Mouse (Mus musculus) macrophage (primary cell): ENCODE data around the gene Cars2. TPM values are rescaled to one million over a fixed set of nuclear protein-coding genes. Genes with fewer than 3 reads are reported as not detected.
"Not testable (repeated sequence)": the region's sequence is repeated elsewhere in the genome, so short reads cannot be mapped to it uniquely, and the experiment has no call there.

ENCODE experiments used
- H3K27ac ChIP-seq: fragments of 350-480 bp; formaldehyde crosslinking; 2 replicates; pipeline ENCODE4 v1.9.0; 2021
- H3K36me3 ChIP-seq: fragments of 350-480 bp; formaldehyde crosslinking; 2 replicates; pipeline ENCODE4 v1.9.0; 2021; ENCODE audit errors: inconsistent target
- H3K4me3 ChIP-seq: fragments of 350-480 bp; formaldehyde crosslinking; 2 replicates; pipeline ENCODE4 v1.9.0; 2021; ENCODE audit errors: inconsistent target
- H3K79me2 ChIP-seq: fragments of 350-480 bp; formaldehyde crosslinking; 2 replicates; pipeline ENCODE4 v1.9.0; 2021; ENCODE audit errors: inconsistent target
- WGBS: methylation state at CpG from one replicate; pipeline ENCODE4 v1.1.7; 2026; ENCODE audit warnings: inconsistent platforms; ENCODE audit not compliant: missing documents; 5-methylcytosine and 5-hydroxymethylcytosine counted together
- polyA plus RNA-seq: library from polyadenylated mRNA; stranded (reverse); fragments of 250-400 nt; gene quantifications from 3 replicates; pipeline ENCODE4 v1.2.4, GENCODE M21; 2018; ENCODE audit warnings: inconsistent platforms

Gene Cars2
- polyA plus RNA-seq, 1 experiment from 2014 or later = 9.9 TPM

GRCm38 (mm10) chr8:11508880-11509279, 41.7 kb downstream of the Cars2 start:
- no peak overlapping the region for H3K4me3 ChIP-seq
- WGBS = 96% methylated on average over 10 of the region's 10 CpGs
- no peaks in the 10 kb centered on the region for H3K79me2 ChIP-seq
- no peak overlapping the region for H3K27ac ChIP-seq
- peaks cover 93% of the 10 kb centered on the region for H3K36me3 ChIP-seq

GRCm38 (mm10) chr8:11506802-11507201, 43.8 kb downstream of the Cars2 start:
- WGBS = 59% methylated on average over 6 of the region's 6 CpGs
- peaks cover 10% of the 10 kb centered on the region for H3K79me2 ChIP-seq
- H3K4me3 ChIP-seq = no peak overlapping the region
- H3K36me3 ChIP-seq = peaks cover 88% of the 10 kb centered on the region
- no peak overlapping the region for H3K27ac ChIP-seq

GRCm38 (mm10) chr8:11506074-11506473, 44.5 kb downstream of the Cars2 start:
- no peak overlapping the region for H3K4me3 ChIP-seq
- H3K79me2 ChIP-seq = peaks cover 18% of the 10 kb centered on the region
- H3K36me3 ChIP-seq = peaks cover 81% of the 10 kb centered on the region
- H3K27ac ChIP-seq = no peak overlapping the region
- WGBS = 96% methylated on average over 14 of the region's 14 CpGs

GRCm38 (mm10) chr8:11503476-11504232, 46.9 kb downstream of the Cars2 start:
- peaks cover 57% of the 10 kb centered on the region for H3K36me3 ChIP-seq
- H3K27ac ChIP-seq = no peak overlapping the region
- H3K79me2 ChIP-seq = peaks cover 42% of the 10 kb centered on the region
- H3K4me3 ChIP-seq = no peak overlapping the region
- WGBS = 84% methylated on average over 13 of the region's 13 CpGs

- Histone ChIP-seq H3K27ac (no peak overlapping the region), H3K36me3 (peaks cover 17% of the 10 kb centered on the region), H3K79me2 (peaks cover 53% of the 10 kb centered on the region), H3K4me3 (peak overlapping the region; percentile 82; the same call in 1 of the 2 replicates)
- 78% methylated on average over 4 of the region's 4 CpGs for WGBS
Observed at GRCm38 (mm10) chr8:11498786-11499485, 51.6 kb downstream of the Cars2 start.

- WGBS = 80% methylated on average over 12 of the region's 12 CpGs
- Histone ChIP-seq H3K79me2 (peaks cover 53% of the 10 kb centered on the region), H3K36me3 (peaks cover 10% of the 10 kb centered on the region), H3K27ac (no peak overlapping the region), H3K4me3 (peak overlapping the region; percentile 82)
Observed at GRCm38 (mm10) chr8:11498281-11498680, 52.3 kb downstream of the Cars2 start.

- 4% methylated on average over 73 of the region's 73 CpGs for WGBS
- peak within 1 kb of the TSS; percentile 82 for H3K4me3 ChIP-seq
- H3K36me3 ChIP-seq = 0 out of 2 replicates have a peak, but pooled peaks cover 2% of the 10 kb centered on the region
- peak within 1 kb of the TSS; percentile 29 for H3K27ac ChIP-seq
- H3K79me2 ChIP-seq = peaks cover 47% of the 10 kb centered on the region
Observed at GRCm38 (mm10) chr8:11497017-11497990, 53.3 kb downstream of the Cars2 start, which contains the start of gene Naxd. Naxd (plus strand) TSS chr8:11497506.

GRCm38 (mm10) chr8:11492340-11492739, 58.2 kb downstream of the Cars2 start:
- H3K79me2 ChIP-seq, H3K27ac ChIP-seq, H3K4me3 ChIP-seq, H3K36me3 ChIP-seq: not testable (repeated sequence)
- 100% methylated on average over 2 of the region's 2 CpGs for WGBS

GRCm38 (mm10) chr8:11487229-11487628, 63.4 kb downstream of the Cars2 start:
- Histone ChIP-seq H3K27ac (no peak overlapping the region), H3K36me3 (no peaks in the 10 kb centered on the region), H3K79me2 (no peaks in the 10 kb centered on the region), H3K4me3 (no peak overlapping the region)
- WGBS = 38% methylated on average over 4 of the region's 4 CpGs

- Histone ChIP-seq H3K4me3 (no peak overlapping the region), H3K36me3 (no peaks in the 10 kb centered on the region), H3K27ac (no peak overlapping the region), H3K79me2 (no peaks in the 10 kb centered on the region)
- 18% methylated on average over 7 of the region's 7 CpGs for WGBS
Observed at GRCm38 (mm10) chr8:11486142-11486541, 64.4 kb downstream of the Cars2 start.

- H3K79me2 ChIP-seq = peaks cover 8% of the 10 kb centered on the region; the same call in 1 of the 2 replicates
- H3K27ac ChIP-seq = no peak overlapping the region
- no peaks in the 10 kb centered on the region for H3K36me3 ChIP-seq
- WGBS = 72% methylated on average over 2 of the region's 3 CpGs
- H3K4me3 ChIP-seq = no peak overlapping the region
Observed at GRCm38 (mm10) chr8:11482537-11482936, 68.0 kb downstream of the Cars2 start.

GRCm38 (mm10) chr8:11481876-11482275, 68.7 kb downstream of the Cars2 start:
- no peak overlapping the region for H3K4me3 ChIP-seq
- H3K36me3 ChIP-seq = no peaks in the 10 kb centered on the region
- 93% methylated on average over 3 of the region's 3 CpGs for WGBS
- peaks cover 14% of the 10 kb centered on the region; the same call in 1 of the 2 replicates for H3K79me2 ChIP-seq
- H3K27ac ChIP-seq = no peak overlapping the region

GRCm38 (mm10) chr8:11479591-11479990, 71.0 kb downstream of the Cars2 start:
- WGBS = 76% methylated on average over 14 of the region's 14 CpGs
- Histone ChIP-seq H3K4me3 (no peak overlapping the region), H3K79me2 (peaks cover 37% of the 10 kb centered on the region), H3K27ac (no peak overlapping the region), H3K36me3 (no peaks in the 10 kb centered on the region)

- 32% methylated on average over 22 of the region's 23 CpGs for WGBS
- Histone ChIP-seq H3K79me2 (peaks cover 43% of the 10 kb centered on the region), H3K27ac (no peak overlapping the region), H3K4me3 (no peak overlapping the region), H3K36me3 (no peaks in the 10 kb centered on the region)
Observed at GRCm38 (mm10) chr8:11478807-11479527, 71.6 kb downstream of the Cars2 start.
